32 mouse cellular contexts compared by ENCODE assay signal in genomic region chr2:35827886-35828285, GRCm38 (mm10).
"Had no signal": no experiment of that assay in that cellular context is flagged by ENCODE, and none has a peak within 500 bp of the region (broad histone marks: within the 10 kb centered on the region; RNA-seq: fewer than 3 reads in every experiment).

No protein-coding gene starts in this region.

- H3K4me2 ChIP-seq: heart, embryonic 15.5 days; hindbrain, embryonic 12.5 days; hindbrain, embryonic 13.5 days; hindbrain, embryonic 14.5 days; hindbrain, embryonic 15.5 days; intestine, embryonic 15.5 days; kidney, embryonic 15.5 days had no signal

- H3K27ac ChIP-seq: heart, embryonic 15.5 days; hindbrain, embryonic 10.5 days; hindbrain, embryonic 12.5 days; hindbrain, embryonic 13.5 days; hindbrain, embryonic 14.5 days; hindbrain, embryonic 15.5 days; hindbrain, postnatal 0 days; intestine, embryonic 15.5 days; kidney, embryonic 15.5 days; kidney, postnatal 0 days; layer of hippocampus, adult 2 months; left cerebral cortex, adult 2 months had no signal

- H3K36me3 ChIP-seq: heart, embryonic 15.5 days; hindbrain, embryonic 10.5 days; hindbrain, embryonic 12.5 days; hindbrain, embryonic 13.5 days; hindbrain, embryonic 15.5 days; intestine, embryonic 15.5 days; kidney, embryonic 15.5 days had no signal

- H3K4me1 ChIP-seq: hindbrain, embryonic 12.5 days; hindbrain, embryonic 15.5 days had no signal

- H3K4me3 ChIP-seq: heart, embryonic 15.5 days; hindbrain, embryonic 10.5 days; hindbrain, embryonic 12.5 days; hindbrain, embryonic 13.5 days; hindbrain, embryonic 15.5 days; intestine, embryonic 15.5 days; kidney, embryonic 15.5 days; layer of hippocampus, adult 2 months; left cerebral cortex, adult 2 months had no signal

- DNase-seq: heart, postnatal 10 days; heart, postnatal 14 days; heart, postnatal 36 days; heart, postnatal 4 days; kidney, adult 11 months; kidney, adult 18-20 months; kidney, adult 2 months; kidney, adult 8-10 months; kidney, adult 9 months; kidney, postnatal 10 days; kidney, postnatal 14 days; kidney, postnatal 25 days; kidney, postnatal 36 days; kidney, postnatal 4 days; layer of hippocampus, adult 9-11 months; layer of hippocampus, postnatal 36 days had no signal

- H3K9ac ChIP-seq: heart, embryonic 15.5 days; hindbrain, embryonic 12.5 days; hindbrain, embryonic 13.5 days; hindbrain, embryonic 14.5 days; hindbrain, embryonic 15.5 days; intestine, embryonic 15.5 days; kidney, embryonic 15.5 days had no signal

- H3K9me3 ChIP-seq: heart, embryonic 15.5 days; hindbrain, embryonic 10.5 days; hindbrain, embryonic 12.5 days; hindbrain, embryonic 13.5 days; hindbrain, embryonic 15.5 days; intestine, embryonic 15.5 days; kidney, embryonic 15.5 days had no signal

- H3K27me3 ChIP-seq: heart, embryonic 15.5 days; hindbrain, embryonic 12.5 days; hindbrain, embryonic 13.5 days; hindbrain, embryonic 15.5 days; intestine, embryonic 15.5 days; kidney, embryonic 15.5 days had no signal

- ATAC-seq: hindbrain, embryonic 16.5 days; hindbrain, postnatal 0 days; inflammation-experienced regulatory T-cells, adult 6 months; intestine, embryonic 15.5 days; intestine, embryonic 16.5 days; intestine, postnatal 0 days had no signal
